Mouse (Mus musculus): ENCODE results near the gene Pde4d. TPM values are rescaled to one million over a fixed set of nuclear protein-coding genes. Genes with fewer than 3 reads are reported as not detected.

Pde4d gene
- polyA plus RNA-seq, 1 experiment: 15.1 TPM

DNA sequence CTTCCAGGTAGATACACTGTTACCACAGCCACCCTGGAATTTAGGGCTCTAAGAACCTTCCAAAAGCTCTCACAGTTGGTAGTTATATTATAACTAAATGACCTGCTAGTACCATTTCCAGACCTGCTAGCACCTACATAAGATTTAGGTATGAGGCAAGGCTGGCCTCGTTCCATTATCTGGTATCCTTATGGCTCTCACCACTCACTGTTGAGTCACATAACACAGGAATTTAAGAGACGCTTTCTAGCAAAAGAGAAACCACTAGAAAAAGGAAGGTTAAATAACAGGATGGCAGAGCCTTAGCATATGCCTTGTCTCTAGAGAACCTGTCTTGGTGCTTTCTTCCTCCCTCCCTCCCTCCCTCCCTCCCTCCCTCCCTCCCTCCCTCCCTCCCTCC lies 910.2 kb downstream of the Pde4d start:
- no peak for TF ChIP-seq USF1 (IDR thresholded peaks at IDR 0.05; ENCODE audit: low read depth)
- TF ChIP-seq MAX (IDR thresholded peaks at IDR 0.05): no peak
- no peak for TF ChIP-seq CTCF (IDR thresholded peaks at IDR 0.05; ENCODE audit: control insufficient read depth, insufficient read depth, insufficient read length)
- no peak for TF ChIP-seq MYOG (IDR thresholded peaks at IDR 0.05; ENCODE audit: control insufficient read depth, extremely low read depth, insufficient read length)
- no peak for TF ChIP-seq MYOD1 (IDR thresholded peaks at IDR 0.05; ENCODE audit: control insufficient read depth, insufficient read length, low read depth)
- TF ChIP-seq FOSL1 (IDR thresholded peaks at IDR 0.05; ENCODE audit: insufficient read depth, low read length, poor library complexity, severe bottlenecking): no peak
- no peak for TF ChIP-seq CEBPB (IDR thresholded peaks at IDR 0.05; ENCODE audit: low read depth)
- no peak overlapping the region for H3ac ChIP-seq (ENCODE audit: control insufficient read depth, insufficient read length, low read depth)
- no peaks in the 10 kb centered on the region for H3K27me3 ChIP-seq (ENCODE audit: control insufficient read depth, insufficient read depth, insufficient read length)
- H3K79me3 ChIP-seq (ENCODE audit: low read depth): no peaks in the 10 kb centered on the region
- no peak overlapping the region for H3K4me3 ChIP-seq (ENCODE audit: insufficient read depth, poor library complexity, severe bottlenecking)
- H3K79me2 ChIP-seq (ENCODE audit: control insufficient read depth, insufficient read depth): no peaks in the 10 kb centered on the region
- no peaks in the 10 kb centered on the region for H3K36me3 ChIP-seq (ENCODE audit: control insufficient read depth, insufficient read depth)

- Histone ChIP-seq H3K79me3 (ENCODE audit: low read depth) (no peaks in the 10 kb centered on the region), H3K36me3 (ENCODE audit: control insufficient read depth, insufficient read depth) (no peaks in the 10 kb centered on the region), H3K79me2 (ENCODE audit: control insufficient read depth, insufficient read depth) (no peaks in the 10 kb centered on the region), H3K27me3 (ENCODE audit: control insufficient read depth, insufficient read depth, insufficient read length) (no peaks in the 10 kb centered on the region), H3ac (ENCODE audit: control insufficient read depth, insufficient read length, low read depth) (no peak overlapping the region), H3K4me3 (ENCODE audit: insufficient read depth, poor library complexity, severe bottlenecking) (no peak overlapping the region)
- TF ChIP-seq MAX (IDR thresholded peaks at IDR 0.05) (no peak), CTCF (IDR thresholded peaks at IDR 0.05; ENCODE audit: control insufficient read depth, insufficient read depth, insufficient read length) (no peak)
Measured at GRCm38 (mm10) chr13:109362340-109362739, 912.6 kb downstream of the Pde4d start.

DNA sequence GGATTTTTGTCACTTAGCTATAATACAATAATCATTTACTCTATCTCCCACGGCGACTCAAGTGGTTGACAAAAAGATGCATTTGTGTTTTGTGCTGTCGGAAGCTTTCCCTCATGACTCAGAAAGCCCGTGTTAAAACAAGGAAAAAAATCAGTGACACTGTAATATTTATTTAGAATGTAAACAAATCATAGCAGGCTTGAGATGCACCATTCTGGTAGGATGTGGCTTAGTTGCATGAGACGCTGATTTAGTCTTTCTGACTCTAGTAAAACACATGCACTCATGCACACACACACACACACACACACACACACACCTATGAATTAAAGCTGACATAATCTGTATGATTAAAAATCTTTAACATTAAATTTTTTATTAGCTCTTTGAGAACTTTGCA lies 924.7 kb downstream of the Pde4d start:
- no peak overlapping the region for H3ac ChIP-seq (ENCODE audit: control insufficient read depth, insufficient read length, low read depth)
- no peaks in the 10 kb centered on the region for H3K36me3 ChIP-seq (ENCODE audit: control insufficient read depth, insufficient read depth)
- H3K79me3 ChIP-seq (ENCODE audit: low read depth): no peaks in the 10 kb centered on the region
- H3K79me2 ChIP-seq (ENCODE audit: control insufficient read depth, insufficient read depth): no peaks in the 10 kb centered on the region
- no peak for TF ChIP-seq MYOD1 (IDR thresholded peaks at IDR 0.05; ENCODE audit: control insufficient read depth, insufficient read length, low read depth)
- TF ChIP-seq CEBPB (IDR thresholded peaks at IDR 0.05; ENCODE audit: low read depth): no peak
- TF ChIP-seq FOSL1 (IDR thresholded peaks at IDR 0.05; ENCODE audit: insufficient read depth, low read length, poor library complexity, severe bottlenecking): no peak
- TF ChIP-seq MAX (IDR thresholded peaks at IDR 0.05): no peak
- TF ChIP-seq MYOG (IDR thresholded peaks at IDR 0.05; ENCODE audit: control insufficient read depth, extremely low read depth, insufficient read length): no peak
- TF ChIP-seq CTCF (IDR thresholded peaks at IDR 0.05; ENCODE audit: control insufficient read depth, insufficient read depth, insufficient read length): no peak
- TF ChIP-seq USF1 (IDR thresholded peaks at IDR 0.05; ENCODE audit: low read depth): no peak
- no peak overlapping the region for H3K4me3 ChIP-seq (ENCODE audit: insufficient read depth, poor library complexity, severe bottlenecking)
- H3K27me3 ChIP-seq (ENCODE audit: control insufficient read depth, insufficient read depth, insufficient read length): no peaks in the 10 kb centered on the region

DNA sequence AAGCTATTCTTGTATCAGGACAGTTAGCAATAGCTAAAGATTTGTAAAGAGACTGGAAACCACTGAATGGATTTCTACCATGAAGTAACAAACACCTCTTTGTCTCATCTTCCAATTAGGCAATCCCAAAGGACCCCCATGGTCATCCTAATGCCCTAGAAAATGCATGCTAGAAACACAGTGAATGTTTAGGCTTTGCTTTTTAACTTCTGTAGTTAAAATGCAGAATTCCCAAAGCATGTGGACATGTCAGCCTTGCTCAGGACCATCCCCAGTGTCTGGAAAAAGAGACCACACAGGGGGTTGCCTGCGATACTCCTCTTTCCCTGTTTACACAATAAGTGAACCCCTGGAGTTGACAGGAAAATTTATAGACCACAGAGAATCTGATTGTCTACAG lies 926.9 kb downstream of the Pde4d start:
- Histone ChIP-seq H3K79me2 (ENCODE audit: control insufficient read depth, insufficient read depth) (no peaks in the 10 kb centered on the region), H3ac (ENCODE audit: control insufficient read depth, insufficient read length, low read depth) (no peak overlapping the region), H3K36me3 (ENCODE audit: control insufficient read depth, insufficient read depth) (no peaks in the 10 kb centered on the region), H3K27me3 (ENCODE audit: control insufficient read depth, insufficient read depth, insufficient read length) (no peaks in the 10 kb centered on the region), H3K4me3 (ENCODE audit: insufficient read depth, poor library complexity, severe bottlenecking) (no peak overlapping the region), H3K79me3 (ENCODE audit: low read depth) (no peaks in the 10 kb centered on the region)
- TF ChIP-seq USF1 (IDR thresholded peaks at IDR 0.05; ENCODE audit: low read depth) (no peak), CEBPB (IDR thresholded peaks at IDR 0.05; ENCODE audit: low read depth) (no peak), MYOG (IDR thresholded peaks at IDR 0.05; ENCODE audit: control insufficient read depth, extremely low read depth, insufficient read length) (no peak), MYOD1 (IDR thresholded peaks at IDR 0.05; ENCODE audit: control insufficient read depth, insufficient read length, low read depth) (no peak), MAX (IDR thresholded peaks at IDR 0.05) (no peak), FOSL1 (IDR thresholded peaks at IDR 0.05; ENCODE audit: insufficient read depth, low read length, poor library complexity, severe bottlenecking) (no peak), CTCF (IDR thresholded peaks at IDR 0.05; ENCODE audit: control insufficient read depth, insufficient read depth, insufficient read length) (no peak)

DNA sequence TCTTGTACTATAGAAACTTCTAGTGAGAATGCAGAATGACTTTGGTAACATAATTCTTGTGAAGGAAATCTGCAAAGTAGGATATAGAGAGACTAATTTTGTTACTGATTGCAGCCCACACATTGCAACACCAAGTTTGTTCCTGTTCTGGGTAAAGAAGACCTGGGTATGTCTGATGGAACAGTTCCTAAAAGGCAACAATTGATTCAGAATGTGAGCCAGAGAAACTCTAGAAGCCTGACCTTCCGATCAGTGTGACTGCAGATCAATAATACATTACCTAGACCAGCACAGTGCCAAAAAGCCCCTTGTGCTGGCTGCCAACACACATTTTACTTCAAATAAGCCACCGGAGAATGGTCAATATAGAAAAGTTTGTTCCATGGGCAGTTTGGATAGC lies 930.4 kb downstream of the Pde4d start:
- no peaks in the 10 kb centered on the region for H3K79me3 ChIP-seq (ENCODE audit: low read depth)
- no peak for TF ChIP-seq MYOG (IDR thresholded peaks at IDR 0.05; ENCODE audit: control insufficient read depth, extremely low read depth, insufficient read length)
- TF ChIP-seq FOSL1 (IDR thresholded peaks at IDR 0.05; ENCODE audit: insufficient read depth, low read length, poor library complexity, severe bottlenecking): no peak
- no peak for TF ChIP-seq MAX (IDR thresholded peaks at IDR 0.05)
- TF ChIP-seq CEBPB (IDR thresholded peaks at IDR 0.05; ENCODE audit: low read depth): no peak
- TF ChIP-seq CTCF (IDR thresholded peaks at IDR 0.05; ENCODE audit: control insufficient read depth, insufficient read depth, insufficient read length): no peak
- no peak for TF ChIP-seq MYOD1 (IDR thresholded peaks at IDR 0.05; ENCODE audit: control insufficient read depth, insufficient read length, low read depth)
- TF ChIP-seq USF1 (IDR thresholded peaks at IDR 0.05; ENCODE audit: low read depth): no peak
- no peaks in the 10 kb centered on the region for H3K79me2 ChIP-seq (ENCODE audit: control insufficient read depth, insufficient read depth)
- no peak overlapping the region for H3K4me3 ChIP-seq (ENCODE audit: insufficient read depth, poor library complexity, severe bottlenecking)
- H3K36me3 ChIP-seq (ENCODE audit: control insufficient read depth, insufficient read depth): no peaks in the 10 kb centered on the region
- no peaks in the 10 kb centered on the region for H3K27me3 ChIP-seq (ENCODE audit: control insufficient read depth, insufficient read depth, insufficient read length)
- no peak overlapping the region for H3ac ChIP-seq (ENCODE audit: control insufficient read depth, insufficient read length, low read depth)

GRCm38 (mm10) chr13:109388626-109389220 lies 939.0 kb downstream of the Pde4d start:
- TF ChIP-seq MAX (IDR thresholded peaks at IDR 0.05): no peak
- TF ChIP-seq MYOD1 (IDR thresholded peaks at IDR 0.05; ENCODE audit: control insufficient read depth, insufficient read length, low read depth): no peak
- no peak for TF ChIP-seq CEBPB (IDR thresholded peaks at IDR 0.05; ENCODE audit: low read depth)
- TF ChIP-seq MYOG (IDR thresholded peaks at IDR 0.05; ENCODE audit: control insufficient read depth, extremely low read depth, insufficient read length): no peak
- TF ChIP-seq CTCF (IDR thresholded peaks at IDR 0.05; ENCODE audit: control insufficient read depth, insufficient read depth, insufficient read length): no peak
- TF ChIP-seq USF1 (IDR thresholded peaks at IDR 0.05; ENCODE audit: low read depth): no peak
- TF ChIP-seq FOSL1 (IDR thresholded peaks at IDR 0.05; ENCODE audit: insufficient read depth, low read length, poor library complexity, severe bottlenecking): no peak
- Histone ChIP-seq H3K79me2 (ENCODE audit: control insufficient read depth, insufficient read depth) (no peaks in the 10 kb centered on the region), H3ac (ENCODE audit: control insufficient read depth, insufficient read length, low read depth) (no peak overlapping the region), H3K4me3 (ENCODE audit: insufficient read depth, poor library complexity, severe bottlenecking) (no peak overlapping the region), H3K36me3 (ENCODE audit: control insufficient read depth, insufficient read depth) (no peaks in the 10 kb centered on the region), H3K79me3 (ENCODE audit: low read depth) (no peaks in the 10 kb centered on the region), H3K27me3 (ENCODE audit: control insufficient read depth, insufficient read depth, insufficient read length) (no peaks in the 10 kb centered on the region)
